Mouse (Mus musculus) bone marrow, adult 2 months (tissue): ENCODE results near the gene Ccdc114.

Experiments used
- CTCF ChIP-seq: fragments of 200-500 bp; IDR thresholded peaks from 2 replicates; pipeline ENCODE4 v1.5.1; 2011; ENCODE audit warnings: low read length, control low read depth; ENCODE audit not compliant: control insufficient read depth, insufficient read depth
- POLR2A ChIP-seq: fragments of 200-500 bp; IDR thresholded peaks from 2 replicates; pipeline ENCODE4 v1.6.1; 2011; ENCODE audit warnings: low read depth, mild to moderate bottlenecking, control low read depth, low read length, borderline replicate concordance; ENCODE audit not compliant: control insufficient read depth

DNA sequence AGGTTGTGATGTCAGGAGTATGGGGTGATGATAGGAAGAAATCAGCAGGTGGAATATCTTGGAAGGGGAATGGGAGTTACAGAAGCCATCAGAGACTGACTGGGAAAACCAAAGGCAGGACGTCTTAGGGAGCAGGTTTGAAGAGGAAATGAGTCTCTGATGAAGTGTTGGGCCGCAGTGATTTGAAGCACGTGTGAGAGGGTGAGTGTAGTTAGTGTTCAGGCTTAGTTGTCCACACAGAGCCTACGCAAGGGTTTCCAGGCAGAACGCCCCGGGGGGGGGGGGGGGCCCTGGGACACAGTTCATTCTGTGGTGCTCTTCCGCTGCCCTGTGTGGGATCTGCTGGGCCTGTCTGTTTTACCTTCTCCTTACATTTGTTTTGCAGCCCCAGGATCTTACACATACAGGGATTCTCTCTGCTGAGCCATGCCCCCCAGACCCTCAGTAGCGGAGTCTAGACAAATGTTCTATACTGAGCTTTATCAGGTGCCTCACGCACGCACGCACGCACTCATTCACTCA is 21.3 kb upstream of the Ccdc114 start:
- TF ChIP-seq CTCF (no peak), POLR2A (no peak)
